Mouse (Mus musculus) yolk sac, embryonic 10.5 days (tissue): ENCODE measurements at regions not wholly inside any gene's neighbourhood (a gene's known extent, or its start where the extent isn't known, plus 50 kb on each side); places are given as distances from the start of the nearest gene placed in this dataset.

ENCODE experiments used
- DNase-seq: peaks from one replicate; pipeline ENCODE4 v3.0.0-alpha.2; 2017; ENCODE audit warnings: low spot score

- DNase-seq = peak; percentile 45
These were observed 227.1 kb upstream of the Zmiz1 start for GRCm38 (mm10) chr14:25231881-25232280.

- DNase-seq = no peak
These were observed 222.5 kb upstream of the Zmiz1 start for GRCm38 (mm10) chr14:25236421-25236973.

- DNase-seq = no peak
These were observed 219.5 kb upstream of the Zmiz1 start for GRCm38 (mm10) chr14:25239335-25239960.

GRCm38 (mm10) chr14:25242753-25243152, 216.2 kb upstream of the Zmiz1 start:
- DNase-seq = no peak

- DNase-seq = no peak
These were observed 215.7 kb upstream of the Zmiz1 start for GRCm38 (mm10) chr14:25243289-25243688.

- DNase-seq = no peak
These were observed 215.3 kb upstream of the Zmiz1 start for GRCm38 (mm10) chr14:25243698-25244097.

- DNase-seq = no peak
These were observed 214.1 kb upstream of the Zmiz1 start for GRCm38 (mm10) chr14:25244841-25245240.

GRCm38 (mm10) chr14:25245691-25246090, 213.3 kb upstream of the Zmiz1 start:
- DNase-seq = no peak

- no peak for DNase-seq
These were observed 210.0 kb upstream of the Zmiz1 start for GRCm38 (mm10) chr14:25248941-25249340.

GRCm38 (mm10) chr14:25253016-25253850, 205.8 kb upstream of the Zmiz1 start:
- DNase-seq = no peak

GRCm38 (mm10) chr14:25263121-25263520, 195.9 kb upstream of the Zmiz1 start:
- DNase-seq = no peak

GRCm38 (mm10) chr14:25266846-25267245, 192.1 kb upstream of the Zmiz1 start:
- DNase-seq = no peak

- DNase-seq = no peak
These were observed 190.8 kb upstream of the Zmiz1 start for GRCm38 (mm10) chr14:25268090-25268631.

GRCm38 (mm10) chr14:25270227-25270876, 188.6 kb upstream of the Zmiz1 start:
- no peak for DNase-seq

- DNase-seq = no peak
These were observed 186.4 kb upstream of the Zmiz1 start for GRCm38 (mm10) chr14:25272366-25273156.

- DNase-seq = no peak
These were observed 179.2 kb upstream of the Zmiz1 start for GRCm38 (mm10) chr14:25279751-25280150.

GRCm38 (mm10) chr14:25292557-25292956, 166.4 kb upstream of the Zmiz1 start:
- DNase-seq = no peak

- DNase-seq = no peak
These were observed 164.8 kb upstream of the Zmiz1 start for GRCm38 (mm10) chr14:25294226-25294625.

GRCm38 (mm10) chr14:25295688-25296350, 163.2 kb upstream of the Zmiz1 start:
- no peak for DNase-seq

GRCm38 (mm10) chr14:25299673-25300190, 159.3 kb upstream of the Zmiz1 start:
- DNase-seq = no peak
